Mouse (Mus musculus) kidney, adult 11 months (tissue): ENCODE results near the gene Mt2.
"Not testable (repeated sequence)": the region's sequence is repeated elsewhere in the genome, so short reads cannot be mapped to it uniquely, and the experiment has no call there.

Source experiments
- DNase-seq: peaks from one replicate; pipeline ENCODE4 v3.0.0; 2022

Mt2 gene

GRCm38 (mm10) chr8:94172075-94172808 lies at the start of gene Mt2:
Gene Mt2 (plus strand): TSS chr8:94172664.
- peak; percentile 76 for DNase-seq

- no peak for DNase-seq
These were observed 49.6 kb upstream of the Mt2 start for GRCm38 (mm10) chr8:94122711-94123468.

GRCm38 (mm10) chr8:94127711-94128110 lies 44.8 kb upstream of the Mt2 start:
- DNase-seq = no peak

GRCm38 (mm10) chr8:94129133-94129789 lies 43.2 kb upstream of the Mt2 start:
- no peak for DNase-seq

GRCm38 (mm10) chr8:94130126-94130525 lies 42.3 kb upstream of the Mt2 start:
- DNase-seq = no peak

GRCm38 (mm10) chr8:94132096-94132495 lies 40.4 kb upstream of the Mt2 start:
- DNase-seq = no peak

GRCm38 (mm10) chr8:94134601-94135000 lies 37.9 kb upstream of the Mt2 start:
- not testable (repeated sequence) for DNase-seq

GRCm38 (mm10) chr8:94135556-94135955 lies 36.9 kb upstream of the Mt2 start:
- DNase-seq = no peak

- no peak for DNase-seq
These were observed 36.3 kb upstream of the Mt2 start for GRCm38 (mm10) chr8:94136192-94136591.

GRCm38 (mm10) chr8:94136933-94137332 lies 35.5 kb upstream of the Mt2 start, which contains the start of gene Mt4:
Gene Mt4 (plus strand): TSS chr8:94137197.
- DNase-seq = no peak

- no peak for DNase-seq
These were observed 32.1 kb upstream of the Mt2 start for GRCm38 (mm10) chr8:94140266-94140795.

- no peak for DNase-seq
These were observed 24.2 kb upstream of the Mt2 start for GRCm38 (mm10) chr8:94148236-94148635.

- DNase-seq = no peak
These were observed 21.5 kb upstream of the Mt2 start for GRCm38 (mm10) chr8:94150925-94151324.

- no peak for DNase-seq
These were observed 19.8 kb upstream of the Mt2 start, which contains the start of gene Mt3 for GRCm38 (mm10) chr8:94152513-94153300. Gene Mt3 (plus strand): TSS chr8:94152607.

- DNase-seq = no peak
These were observed 19.0 kb upstream of the Mt2 start for GRCm38 (mm10) chr8:94153451-94153850.

- no peak for DNase-seq
These were observed 17.9 kb upstream of the Mt2 start for GRCm38 (mm10) chr8:94154537-94154936.

GRCm38 (mm10) chr8:94156092-94156491 lies 16.4 kb upstream of the Mt2 start:
- DNase-seq = peak; percentile 46

GRCm38 (mm10) chr8:94165772-94166171 lies 6.7 kb upstream of the Mt2 start:
- DNase-seq = not testable (repeated sequence)

- peak; percentile 78 for DNase-seq
These were observed 5.2 kb upstream of the Mt2 start for GRCm38 (mm10) chr8:94167244-94167643.

GRCm38 (mm10) chr8:94169547-94169946 lies 2.9 kb upstream of the Mt2 start:
- no peak for DNase-seq

- DNase-seq = no peak
These were observed 1.1 kb upstream of the Mt2 start for GRCm38 (mm10) chr8:94171321-94171755.
